Mouse (Mus musculus): ENCODE data around the gene Gpatch2.

- TF ChIP-seq TAL1 (IDR thresholded peaks at IDR 0.05; ENCODE audit: low read length) (no peak), GATA1 (IDR thresholded peaks at IDR 0.05; ENCODE audit: low read length) (no peak)
These were observed 107.9 kb downstream of the Gpatch2 start for GRCm38 (mm10) chr1:187323209-187323589.

Data from erythroblast, embryonic 14.5 days (primary cell).